In genomic region chr6:87981030-87981485, GRCm38 (mm10) we compare ENCODE assay signal across 7 mouse cellular contexts. TPM values are rescaled to one million over a fixed set of nuclear protein-coding genes. Genes with fewer than 3 reads are reported as not detected.
DNase-seq lines count a peak whose midpoint lies in the region; ATAC-seq and TF ChIP-seq lines count a peak whose summit lies in the region.

No protein-coding gene starts in this region.

- no peaks in the 10 kb centered on the region for H3K27me3 ChIP-seq in lung, embryonic 14.5 days (ENCODE audit: insufficient read depth, low read length)
- H3K27me3 ChIP-seq in forebrain, embryonic 13.5 days: no peaks in the 10 kb centered on the region
- no peaks in the 10 kb centered on the region for H3K27me3 ChIP-seq in kidney, postnatal 0 days (ENCODE audit: insufficient read depth, low read length)
- no peaks in the 10 kb centered on the region for H3K27me3 ChIP-seq in midbrain, embryonic 15.5 days (replicated peaks)

- H3K36me3 ChIP-seq in lung, embryonic 14.5 days (ENCODE audit: insufficient read depth): peaks cover 19% of the 10 kb centered on the region
- peaks cover 27% of the 10 kb centered on the region for H3K36me3 ChIP-seq in forebrain, embryonic 13.5 days (ENCODE audit: poor library complexity, severe bottlenecking)
- no peaks in the 10 kb centered on the region for H3K36me3 ChIP-seq in kidney, postnatal 0 days (ENCODE audit: insufficient read depth, low read length)
- H3K36me3 ChIP-seq in midbrain, embryonic 15.5 days (replicated peaks): peaks cover 16% of the 10 kb centered on the region; the same call in 1 of the 2 replicates

- H3K9ac ChIP-seq in lung, embryonic 14.5 days: peak overlapping the region; percentile 89
- peak overlapping the region; percentile 95 for H3K9ac ChIP-seq in forebrain, embryonic 13.5 days
- H3K9ac ChIP-seq in kidney, postnatal 0 days (ENCODE audit: low read depth, low read length): peak overlapping the region; percentile 84
- H3K9ac ChIP-seq in midbrain, embryonic 15.5 days: peak overlapping the region; percentile 92

- no peak for DNase-seq in lung, embryonic 14.5 days
- DNase-seq in lung, postnatal 36 days: no peak
- DNase-seq in brain, embryonic 14.5 days (ENCODE audit: low read depth): peak; percentile 60
- DNase-seq in kidney, postnatal 0 days (ENCODE audit: low spot score): peak; percentile 47
- DNase-seq in thymus, postnatal 4 days: peak; percentile 60

- WGBS in lung, embryonic 14.5 days: under 1% methylated on average over 50 of the region's 56 CpGs
- WGBS in forebrain, embryonic 13.5 days: under 1% methylated on average over 31 of the region's 56 CpGs
- WGBS in kidney, postnatal 0 days: under 1% methylated on average over 47 of the region's 56 CpGs
- WGBS in midbrain, embryonic 15.5 days: under 1% methylated on average over 39 of the region's 56 CpGs

- ATAC-seq in lung, embryonic 14.5 days (ENCODE audit: insufficient read depth): no peak; the same call in none of the 2 replicates
- peak; percentile 42 for ATAC-seq in forebrain, embryonic 13.5 days
- ATAC-seq in kidney, postnatal 0 days (replicated peaks; ENCODE audit: low FRiP score, low read depth): peak; percentile 40
- ATAC-seq in midbrain, embryonic 15.5 days (replicated peaks): peak; percentile 69

- H3K4me2 ChIP-seq in lung, embryonic 14.5 days: peak overlapping the region; percentile 84
- peak overlapping the region; percentile 82 for H3K4me2 ChIP-seq in forebrain, embryonic 13.5 days
- peak overlapping the region; percentile 89 for H3K4me2 ChIP-seq in kidney, postnatal 0 days (ENCODE audit: low read length)
- H3K4me2 ChIP-seq in midbrain, embryonic 15.5 days: peak overlapping the region; percentile 86

- TF ChIP-seq POLR2A in brain, embryonic 14.5 days (IDR thresholded peaks at IDR 0.05; ENCODE audit: borderline replicate concordance, extremely low read depth, insufficient read depth, insufficient read length, poor library complexity, severe bottlenecking): no peak

- H3K27ac ChIP-seq in lung, embryonic 14.5 days (ENCODE audit: low read depth): peak overlapping the region; percentile 93
- peak overlapping the region; percentile 97 for H3K27ac ChIP-seq in forebrain, embryonic 13.5 days
- H3K27ac ChIP-seq in kidney, postnatal 0 days: peak overlapping the region; percentile 77
- H3K27ac ChIP-seq in midbrain, embryonic 15.5 days: peak overlapping the region; percentile 95

- TF ChIP-seq CTCF in lung, embryonic 14.5 days (IDR thresholded peaks at IDR 0.05; ENCODE audit: low read depth): no peak
- TF ChIP-seq CTCF in brain, embryonic 14.5 days (IDR thresholded peaks at IDR 0.05; ENCODE audit: borderline replicate concordance, extremely low read depth, insufficient read depth, insufficient read length): no peak
- no peak for TF ChIP-seq CTCF in kidney, postnatal 0 days (IDR thresholded peaks at IDR 0.05; ENCODE audit: low read depth)

- peak overlapping the region; percentile 93 for H3K4me3 ChIP-seq in lung, embryonic 14.5 days (ENCODE audit: low read depth, low read length)
- peak overlapping the region; percentile 79 for H3K4me3 ChIP-seq in forebrain, embryonic 13.5 days
- H3K4me3 ChIP-seq in kidney, postnatal 0 days (replicated peaks; ENCODE audit: low read depth, low read length): peak overlapping the region; percentile 73
- H3K4me3 ChIP-seq in midbrain, embryonic 15.5 days: peak overlapping the region; percentile 99

- H3K9me3 ChIP-seq in lung, embryonic 14.5 days (ENCODE audit: low read depth, low read length): no peaks in the 10 kb centered on the region
- no peaks in the 10 kb centered on the region for H3K9me3 ChIP-seq in forebrain, embryonic 13.5 days (replicated peaks)
- no peaks in the 10 kb centered on the region for H3K9me3 ChIP-seq in kidney, postnatal 0 days (replicated peaks; ENCODE audit: low read length)
- no peaks in the 10 kb centered on the region for H3K9me3 ChIP-seq in midbrain, embryonic 15.5 days

- peaks cover 12% of the 10 kb centered on the region for H3K4me1 ChIP-seq in lung, embryonic 14.5 days (ENCODE audit: insufficient read depth)
- peaks cover 21% of the 10 kb centered on the region for H3K4me1 ChIP-seq in forebrain, embryonic 13.5 days
- H3K4me1 ChIP-seq in kidney, postnatal 0 days (replicated peaks; ENCODE audit: insufficient read depth, low read length): peaks cover 14% of the 10 kb centered on the region
- H3K4me1 ChIP-seq in midbrain, embryonic 15.5 days: peaks cover 20% of the 10 kb centered on the region

RNA-seq across cellular contexts. Expression of gene H1fx, which starts 0.4 kb away (rescaled TPM):
- polyA plus RNA-seq in lung, embryonic 14.5 days (2014; fragmentation: Nextera tagmentation; extraction: Ambion mirVana): 62.9 and 74.4 TPM in 2 replicates
- polyA plus RNA-seq in brain, embryonic 14.5 days (2012; rRNA removed): 153 and 175 TPM in 2 replicates
- 29.4 and 34.9 TPM in 2 replicates for polyA plus RNA-seq in forebrain, embryonic 13.5 days (2015; fragmentation: Nextera tagmentation; extraction: Ambion mirVana)
- polyA plus RNA-seq in kidney, postnatal 0 days (2015; fragmentation: Nextera tagmentation; extraction: Ambion mirVana): 39.4 and 72.1 TPM in 2 replicates
- 38.7 and 43.4 TPM in 2 replicates for polyA plus RNA-seq in midbrain, embryonic 15.5 days (2015; fragmentation: Nextera tagmentation; extraction: Ambion mirVana)

Comparison
In these comparisons a context has a peak if more than half of its experiments do, and no peak if none do; other contexts are left out.
1. DNase-seq: peak in brain, embryonic 14.5 days (single experiment), kidney, postnatal 0 days (single experiment) and thymus, postnatal 4 days (single experiment); none in lung, embryonic 14.5 days (single experiment) and lung, postnatal 36 days (single experiment).
2. Peak in every context shown above with its lines, with median percentiles within 50 percentile points of each other: H3K27ac ChIP-seq, H3K4me2 ChIP-seq, H3K4me3 ChIP-seq and H3K9ac ChIP-seq.